Mouse (Mus musculus): Measurements from ENCODE around the gene Unc80.
A peak's percentile ranks its signal among the peaks of the same experiment; 100 is the strongest.

Gene Unc80

DNA sequence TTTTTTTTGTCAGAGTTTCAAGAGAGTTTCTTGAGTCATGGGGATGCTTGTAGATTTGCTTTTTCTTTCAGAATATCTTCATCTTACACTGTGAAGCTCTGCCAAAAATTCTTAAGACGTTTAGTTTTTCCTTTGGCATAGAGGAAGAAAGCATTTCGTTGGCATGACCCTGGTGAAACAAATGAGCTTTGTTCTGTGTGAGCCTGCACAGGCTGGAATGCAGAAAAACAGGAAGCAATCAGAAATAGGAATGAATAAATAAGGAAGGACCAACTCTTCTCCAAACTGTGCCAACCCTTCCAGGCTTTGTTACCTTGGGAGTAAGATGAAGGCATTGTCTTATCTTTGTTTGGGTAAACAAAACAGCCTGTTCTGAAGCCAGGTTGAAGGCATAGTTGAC, 149.0 kb downstream of the Unc80 start:
- no peak for DNase-seq (ENCODE audit: low read depth, low spot score)

- no peak for DNase-seq (ENCODE audit: low read depth, low spot score)
Measured at GRCm38 (mm10) chr1:66638177-66638576, 170.0 kb downstream of the Unc80 start.

- no peak for DNase-seq (ENCODE audit: low read depth, low spot score)
Measured at GRCm38 (mm10) chr1:66646894-66647293, 178.7 kb downstream of the Unc80 start.

GRCm38 (mm10) chr1:66649568-66649967, 181.4 kb downstream of the Unc80 start:
- no peak for DNase-seq (ENCODE audit: low read depth, low spot score)

- no peak for DNase-seq (ENCODE audit: low read depth, low spot score)
Measured at GRCm38 (mm10) chr1:66650006-66650405, 181.8 kb downstream of the Unc80 start.

DNA sequence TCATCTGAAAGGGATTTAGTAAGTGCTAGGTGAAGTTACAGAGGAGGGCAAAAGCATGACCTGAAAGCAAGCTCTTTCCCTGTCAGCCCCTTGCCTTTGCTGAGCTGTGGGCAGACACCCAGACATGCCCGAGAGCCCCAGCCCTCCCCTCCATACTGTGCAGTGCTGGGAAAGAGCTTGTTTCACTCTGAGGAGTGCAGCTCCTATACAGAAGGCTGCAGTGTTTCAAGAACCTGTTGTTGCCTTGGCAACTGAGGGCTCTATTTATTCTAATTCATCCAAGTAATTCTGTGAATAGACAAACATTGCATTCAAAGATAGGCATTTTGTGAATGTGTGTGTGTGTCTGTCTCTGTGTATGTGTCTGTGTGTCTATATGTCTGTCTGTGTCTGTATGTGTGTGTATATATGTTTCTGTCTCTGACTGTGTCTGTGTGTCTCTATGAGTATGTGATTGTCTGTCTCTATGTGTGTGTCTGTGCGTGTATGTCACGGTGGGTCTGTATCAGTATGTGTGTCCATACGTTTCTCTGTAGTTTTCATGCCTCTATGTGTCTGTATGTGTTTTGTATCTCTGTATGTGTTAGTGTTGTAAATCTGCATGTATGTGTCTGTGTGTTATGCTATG, 187.1 kb downstream of the Unc80 start:
- no peak for DNase-seq (ENCODE audit: low read depth, low spot score)

DNA sequence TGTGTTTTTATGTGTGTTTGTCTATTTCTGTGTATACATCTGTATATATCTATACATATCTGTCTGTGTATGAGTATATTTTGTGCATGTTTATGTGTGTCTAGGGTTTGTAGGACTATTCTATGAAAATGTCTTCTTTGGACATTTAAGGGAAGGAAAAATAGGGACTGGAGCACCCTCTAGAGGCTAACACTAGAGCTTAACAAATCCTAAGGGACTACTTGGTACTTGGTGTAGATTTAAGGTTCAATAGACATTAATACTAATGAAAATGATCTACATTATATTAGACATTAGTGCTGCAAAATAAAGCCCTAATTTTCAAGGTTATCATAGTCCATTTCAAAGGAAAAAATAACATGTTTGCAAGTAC, 187.6 kb downstream of the Unc80 start:
- DNase-seq (ENCODE audit: low read depth, low spot score): peak; percentile 41

DNA sequence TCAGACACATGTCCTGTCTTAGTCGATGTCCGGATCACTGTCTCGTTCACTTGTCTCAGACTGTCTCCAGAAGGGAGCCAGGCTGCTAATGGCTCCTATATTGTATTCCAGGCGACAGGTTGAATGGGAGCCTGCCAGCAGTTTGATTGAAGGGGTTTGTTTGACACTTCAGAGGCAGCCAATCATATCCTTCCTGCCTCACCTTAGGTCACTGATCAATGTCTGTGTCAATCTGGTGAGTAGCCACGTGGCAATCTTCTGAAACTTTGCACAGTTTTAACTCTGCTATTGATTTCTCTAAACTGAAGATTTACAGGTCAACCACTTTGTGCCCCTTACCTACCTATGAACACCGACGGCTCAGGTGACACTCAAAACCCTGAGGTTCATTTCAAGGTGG, 203.3 kb downstream of the Unc80 start:
- DNase-seq (ENCODE audit: low read depth, low spot score): no peak

DNA sequence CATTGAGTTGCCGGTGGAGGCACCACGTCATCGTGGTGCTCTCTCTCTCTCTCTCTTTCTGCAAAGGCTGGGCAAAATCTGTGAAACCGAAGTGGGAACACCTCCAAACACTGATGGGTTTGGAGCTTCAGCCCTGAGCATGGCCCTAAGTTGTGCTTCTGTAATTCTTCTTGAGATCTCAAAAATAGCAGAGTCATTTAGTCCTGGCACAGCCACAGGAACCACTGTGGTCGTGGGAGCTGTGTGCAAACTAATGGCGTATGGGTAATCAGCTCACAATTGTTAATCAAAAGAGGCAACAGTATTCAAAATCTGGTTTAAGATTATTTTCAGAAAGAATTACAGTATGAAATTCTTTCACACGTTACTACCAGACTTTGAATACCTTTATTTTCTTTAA, 204.6 kb downstream of the Unc80 start:
- DNase-seq (ENCODE audit: low read depth, low spot score): no peak

- DNase-seq (ENCODE audit: low read depth, low spot score): no peak
Measured at GRCm38 (mm10) chr1:66677928-66678327, 209.8 kb downstream of the Unc80 start.

- no peak for DNase-seq (ENCODE audit: low read depth, low spot score)
Measured at GRCm38 (mm10) chr1:66678662-66679061, 210.5 kb downstream of the Unc80 start.

- DNase-seq (ENCODE audit: low read depth, low spot score): no peak
Measured at GRCm38 (mm10) chr1:66682974-66683373, 214.8 kb downstream of the Unc80 start.

DNA sequence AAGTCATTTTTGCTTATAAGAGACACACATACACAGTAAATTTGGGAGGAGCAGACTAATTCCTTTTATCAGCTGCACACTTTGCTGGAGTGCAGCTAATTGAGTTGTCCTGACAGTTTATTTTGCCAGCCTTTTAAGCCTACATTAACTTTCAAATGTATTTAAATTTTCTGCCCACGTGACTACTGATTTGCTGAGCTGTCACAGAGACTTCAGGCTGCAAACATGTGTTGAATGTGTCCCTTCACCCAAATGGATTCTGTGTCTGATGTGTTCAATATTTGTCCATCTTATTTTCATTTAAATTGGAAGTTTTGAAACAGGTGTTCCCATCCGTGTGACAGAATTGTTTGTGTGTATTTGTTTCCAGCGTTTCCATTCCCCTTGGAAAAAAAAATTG, 223.6 kb downstream of the Unc80 start:
- no peak for DNase-seq (ENCODE audit: low read depth, low spot score)

DNA sequence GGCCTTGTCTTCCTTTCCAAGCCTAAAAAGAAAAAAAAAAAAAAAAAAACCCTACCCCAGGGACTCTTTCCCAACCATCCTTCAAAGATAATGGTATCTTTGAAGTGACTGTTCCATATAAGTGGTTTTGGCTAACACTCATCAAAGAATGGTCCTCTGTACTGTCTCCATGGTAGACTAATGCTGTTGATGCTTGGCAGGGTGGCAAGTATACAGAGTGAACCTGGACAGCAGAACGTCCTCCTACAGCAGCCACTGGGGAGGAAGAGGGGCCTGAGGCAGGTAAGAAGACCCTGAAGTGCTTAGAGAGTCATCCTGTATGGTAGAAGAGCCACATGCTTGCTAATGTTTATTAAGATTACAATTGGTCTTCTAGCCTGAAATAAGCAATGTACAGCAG, 224.1 kb downstream of the Unc80 start:
- DNase-seq (ENCODE audit: low read depth, low spot score): no peak

- DNase-seq (ENCODE audit: low read depth, low spot score): no peak
Measured at GRCm38 (mm10) chr1:66692780-66693392, 224.7 kb downstream of the Unc80 start.

DNA sequence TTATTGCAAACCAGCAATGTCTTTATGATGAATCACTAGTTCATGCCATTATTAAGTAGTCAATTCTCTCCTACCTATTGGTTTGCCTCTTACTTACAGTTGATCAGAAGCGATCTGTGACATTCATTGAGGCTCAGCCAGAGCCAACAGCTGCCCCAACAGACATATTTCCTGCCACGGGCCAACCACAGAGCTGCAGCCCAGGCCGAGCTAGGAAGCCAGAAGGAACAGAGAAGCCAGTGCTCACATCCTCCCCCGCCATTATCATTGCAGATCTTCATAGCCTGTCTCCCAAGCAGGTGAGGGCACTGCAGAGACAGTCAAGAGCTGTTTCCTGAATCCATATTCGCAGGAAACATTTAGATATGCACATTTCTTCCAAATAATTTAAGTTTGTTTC, 226.1 kb downstream of the Unc80 start:
- no peak for DNase-seq (ENCODE audit: low read depth, low spot score)

GRCm38 (mm10) chr1:66695296-66695695, 227.1 kb downstream of the Unc80 start:
- no peak for DNase-seq (ENCODE audit: low read depth, low spot score)

- DNase-seq (ENCODE audit: low read depth, low spot score): peak; percentile 87
Measured at GRCm38 (mm10) chr1:66699630-66700029, 231.5 kb downstream of the Unc80 start.

GRCm38 (mm10) chr1:66700149-66700692, 232.1 kb downstream of the Unc80 start:
- DNase-seq (ENCODE audit: low read depth, low spot score): peak; percentile 75

DNA sequence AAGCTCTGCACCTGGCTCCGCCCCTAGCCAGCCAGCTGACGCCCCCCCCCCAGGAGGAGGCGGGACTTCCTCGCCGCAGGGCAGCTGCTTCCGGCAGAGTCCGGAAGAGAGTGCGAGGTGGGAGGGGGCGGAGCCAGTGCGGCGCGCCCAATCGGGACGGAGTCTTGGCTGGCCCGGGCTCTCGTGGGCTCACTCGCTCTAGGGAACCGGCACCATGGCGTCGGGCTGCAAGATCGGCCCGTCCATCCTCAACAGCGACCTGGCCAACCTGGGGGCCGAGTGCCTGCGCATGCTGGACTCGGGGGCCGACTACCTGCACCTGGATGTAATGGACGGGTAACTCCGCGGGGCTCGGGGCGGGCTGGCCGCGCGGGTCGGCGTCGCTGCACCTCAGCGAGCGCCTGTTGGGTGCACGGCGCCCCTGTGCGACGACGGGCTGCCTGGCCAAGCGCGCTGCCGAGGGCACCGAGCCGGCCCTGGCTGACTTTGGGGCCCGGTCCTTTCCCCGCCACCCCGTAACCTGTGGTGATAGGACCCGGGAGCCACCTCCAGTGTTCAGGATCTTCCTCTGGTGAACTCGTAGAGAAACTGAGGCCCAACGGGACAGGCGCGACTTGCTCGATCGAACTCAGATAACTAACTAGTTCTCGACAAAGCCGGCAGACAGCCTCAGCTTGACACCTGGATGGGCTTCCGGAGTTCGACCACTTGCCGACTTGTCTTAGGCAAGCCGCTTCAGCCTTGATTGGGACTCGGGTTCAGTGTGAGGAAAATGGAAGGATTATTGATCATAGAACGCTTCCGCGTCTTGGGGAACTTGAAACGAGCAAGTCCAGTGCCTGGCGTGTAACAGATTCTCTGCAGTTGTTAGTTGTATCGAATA, 232.8 kb downstream of the Unc80 start, which contains the start of gene Rpe:
Gene Rpe (plus strand): TSS at position 139 of the 883 bp plus-strand sequence.
- peak; percentile 95 for DNase-seq (ENCODE audit: low read depth, low spot score)

DNA sequence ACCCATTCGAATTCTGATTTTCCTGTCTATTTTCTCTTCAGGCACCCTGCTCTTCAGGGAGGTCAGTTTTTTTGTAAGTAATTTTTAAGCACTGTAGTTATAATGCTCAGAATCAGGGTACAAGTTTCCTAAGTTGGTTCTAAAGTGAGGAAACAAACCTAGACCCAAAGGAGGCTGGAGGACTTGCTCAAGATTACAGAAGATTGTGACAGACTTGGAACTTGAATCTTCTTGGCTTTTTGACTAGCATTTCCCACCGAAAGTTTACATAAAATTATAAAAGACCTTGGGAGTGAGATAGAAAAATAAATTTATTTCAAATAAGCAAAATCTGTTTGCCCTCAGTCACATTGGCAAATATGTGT, 233.4 kb downstream of the Unc80 start:
- no peak for DNase-seq (ENCODE audit: low read depth, low spot score)

DNA sequence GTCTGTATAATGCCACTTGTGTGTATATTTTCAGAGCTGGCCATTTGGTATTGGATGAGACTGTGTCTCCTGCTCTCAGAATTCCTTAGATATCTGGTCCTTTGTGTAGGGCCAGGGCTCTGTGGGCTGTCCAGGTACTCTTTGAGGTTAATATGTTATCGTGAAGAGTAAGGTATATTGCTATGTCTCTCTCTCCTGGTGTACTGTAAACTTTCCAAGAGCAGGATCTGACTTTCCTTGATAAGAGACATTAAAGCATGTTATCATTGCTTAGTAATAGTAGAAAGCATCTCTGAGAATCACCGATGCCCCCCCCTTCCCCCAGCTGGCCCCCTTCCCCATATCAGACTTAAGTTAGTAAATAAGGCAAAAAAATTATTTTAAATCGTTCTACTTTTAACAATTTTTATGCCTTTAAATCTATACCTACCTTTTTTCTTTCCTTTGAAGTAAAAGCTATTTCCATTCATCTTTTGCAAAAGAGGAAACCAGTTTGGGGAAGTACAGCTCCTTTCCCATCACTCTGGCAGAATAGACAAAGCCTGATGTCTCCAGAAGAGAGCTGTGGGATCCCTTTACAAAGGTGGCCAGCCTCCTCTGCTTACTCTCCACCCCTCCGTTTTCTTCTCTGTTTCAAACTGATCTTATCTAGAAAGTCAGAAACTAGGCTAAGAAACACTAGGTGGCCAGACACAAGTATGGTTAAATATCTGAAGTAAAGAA, 234.6 kb downstream of the Unc80 start:
- DNase-seq (ENCODE audit: low read depth, low spot score): no peak
